Mouse (Mus musculus) myocyte (in vitro differentiated cells): ENCODE measurements around the gene Thap4. TPM values are rescaled to one million over a fixed set of nuclear protein-coding genes. Genes with fewer than 3 reads are reported as not detected.

Experiments
- H3K27me3 ChIP-seq: one replicate; pipeline ENCODE4 v1.6.1; 2011; ENCODE audit not compliant: control insufficient read depth, insufficient read depth, insufficient read length
- H3K36me3 ChIP-seq: one replicate; pipeline ENCODE4 v1.6.1; 2011; ENCODE audit not compliant: control insufficient read depth, insufficient read depth
- H3K4me2 ChIP-seq: one replicate; pipeline ENCODE4 v1.6.1; 2011; ENCODE audit warnings: low read depth, control low read depth
- H3K4me3 ChIP-seq: one replicate; pipeline ENCODE4 v1.5.1; 2011; ENCODE audit warnings: mild to moderate bottlenecking, control low read depth, moderate library complexity
- H3K79me2 ChIP-seq: one replicate; pipeline ENCODE4 v1.6.1; 2011; ENCODE audit not compliant: control insufficient read depth, insufficient read depth
- H3ac ChIP-seq: one replicate; pipeline ENCODE4 v1.6.1; 2011; ENCODE audit not compliant: control insufficient read depth, insufficient read length
- CEBPB ChIP-seq: IDR thresholded peaks from 2 replicates; pipeline ENCODE4 v1.6.1; 2011; ENCODE audit warnings: mild to moderate bottlenecking, moderate library complexity; ENCODE audit not compliant: poor library complexity, insufficient read depth, severe bottlenecking
- E2F4 ChIP-seq: IDR thresholded peaks from one replicate; pipeline ENCODE4 v1.6.1; 2011; ENCODE audit warnings: mild to moderate bottlenecking, control low read depth, moderate library complexity; ENCODE audit not compliant: insufficient read depth
- MAX ChIP-seq: IDR thresholded peaks from one replicate; pipeline ENCODE4 v1.6.1; 2011; ENCODE audit warnings: low read depth, mild to moderate bottlenecking, control low read depth
- MYOD1 ChIP-seq, 3 experiments: IDR thresholded peaks; one replicate each; pipeline ENCODE4 v1.6.1; 2011; ENCODE audit warnings: control low read depth in 2 of 3, low read depth in 2 of 3, mild to moderate bottlenecking in 2 of 3, moderate library complexity in 1 of 3; ENCODE audit not compliant: insufficient read length in 2 of 3, control insufficient read depth in 1 of 3
- MYOG ChIP-seq, 3 experiments: IDR thresholded peaks; one replicate each; pipeline ENCODE4 v1.6.1; 2011; ENCODE audit warnings: control low read depth in 2 of 3, low read depth in 2 of 3, mild to moderate bottlenecking in 2 of 3; ENCODE audit not compliant: insufficient read length in 2 of 3, control insufficient read depth in 1 of 3, insufficient read depth in 1 of 3
- POLR2A ChIP-seq: IDR thresholded peaks from one replicate; pipeline ENCODE4 v1.6.1; 2011; ENCODE audit warnings: low read depth, mild to moderate bottlenecking, control low read depth, moderate library complexity; ENCODE audit not compliant: insufficient read length
- POLR2AphosphoS2 ChIP-seq: IDR thresholded peaks from one replicate; pipeline ENCODE4 v1.6.1; 2011; ENCODE audit warnings: low read depth, control low read depth; ENCODE audit not compliant: insufficient read length
- REST ChIP-seq: IDR thresholded peaks from one replicate; pipeline ENCODE4 v1.6.1; 2011; ENCODE audit warnings: mild to moderate bottlenecking, control low read depth, moderate library complexity; ENCODE audit not compliant: insufficient read depth, insufficient read length
- SRF ChIP-seq: IDR thresholded peaks from one replicate; pipeline ENCODE4 v1.6.1; 2011; ENCODE audit warnings: low read depth; ENCODE audit not compliant: control insufficient read depth, insufficient read length
- TCF12 ChIP-seq: IDR thresholded peaks from one replicate; pipeline ENCODE4 v1.6.1; 2011; ENCODE audit warnings: mild to moderate bottlenecking, control low read depth; ENCODE audit not compliant: poor library complexity, insufficient read depth, severe bottlenecking
- TCF3 ChIP-seq: IDR thresholded peaks from one replicate; pipeline ENCODE4 v1.6.1; 2011; ENCODE audit warnings: low read depth, control low read depth; ENCODE audit not compliant: insufficient read length
- USF1 ChIP-seq: IDR thresholded peaks from one replicate; pipeline ENCODE4 v1.6.1; 2011; ENCODE audit warnings: low read depth, mild to moderate bottlenecking, control low read depth, moderate library complexity
- polyA plus RNA-seq: library from polyadenylated mRNA; unstranded; fragments of >200 nt; fragmentation: generic; extraction: Trizol; gene quantifications from one replicate; pipeline ENCODE4 v1.2.1, GENCODE M21; 2012; ENCODE audit warnings: missing spikeins

Thap4 gene
- polyA plus RNA-seq, 1 experiment: 52.9 TPM

DNA sequence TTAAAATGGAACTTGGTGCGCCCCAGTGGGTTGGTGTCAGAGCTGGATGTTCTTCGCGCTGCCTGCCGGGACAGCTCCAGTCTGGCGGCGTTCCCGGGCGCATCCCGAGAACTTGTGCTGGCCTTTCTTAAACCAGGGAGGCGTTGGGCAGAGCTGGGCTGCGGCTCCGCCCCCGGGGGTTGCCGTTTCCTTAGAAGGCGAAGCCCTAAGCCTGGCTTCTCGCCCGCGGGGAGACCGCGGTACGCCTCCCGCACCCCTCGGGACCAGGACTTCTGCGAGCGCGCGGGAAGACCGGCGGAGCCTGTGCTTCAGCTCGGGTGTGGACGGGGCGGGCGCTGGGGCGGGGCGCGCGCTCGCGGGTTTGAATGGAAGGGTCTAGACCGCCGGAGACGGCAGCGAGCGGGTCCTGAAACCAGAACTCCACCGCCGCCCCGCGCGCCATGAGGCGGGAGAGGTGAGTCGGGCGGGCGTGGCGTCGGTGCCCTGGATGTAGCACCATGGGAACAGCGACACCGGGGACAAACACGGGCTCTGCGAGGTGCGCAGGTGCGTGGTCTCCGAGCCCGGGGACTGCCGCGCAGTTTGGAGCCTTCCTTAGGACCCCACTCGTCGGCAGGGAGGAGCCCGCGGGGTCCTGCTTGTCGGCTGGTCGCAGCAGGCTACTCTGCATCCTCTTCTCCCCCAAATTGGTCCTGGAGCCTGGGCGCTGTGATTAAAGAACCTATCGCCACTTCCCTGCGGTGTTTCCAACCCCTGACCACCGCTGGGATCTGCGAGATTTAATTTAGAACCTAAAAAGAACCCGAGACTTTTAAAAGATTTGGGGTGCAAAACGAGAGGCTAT lies 69.0 kb downstream of the Thap4 start, which contains the start of gene Bok:
Gene Bok (plus strand): TSS at position 260 of the 844 bp plus-strand sequence.
- no peaks in the 10 kb centered on the region for H3K36me3 ChIP-seq
- no peaks in the 10 kb centered on the region for H3K27me3 ChIP-seq
- peak within 1 kb of the TSS; percentile 46 for H3ac ChIP-seq
- H3K4me2 ChIP-seq: peak within 1 kb of the TSS; percentile 79
- H3K4me3 ChIP-seq: peak within 1 kb of the TSS; percentile 64
- peaks cover 13% of the 10 kb centered on the region for H3K79me2 ChIP-seq
- peak; percentile 52 for TF ChIP-seq POLR2A
- no peak for TF ChIP-seq MYOG (IDR thresholded peaks at IDR 0.05; ENCODE audit: control insufficient read depth in 1 of 3, insufficient read depth in 1 of 3, insufficient read length in 2 of 3, low read depth in 2 of 3)
- peak; percentile 35 for TF ChIP-seq REST
- no peak for TF ChIP-seq CEBPB
- peak; percentile 90 for TF ChIP-seq SRF

GRCm38 (mm10) chr1:93679889-93680568 lies 74.6 kb downstream of the Thap4 start:
- peak in 1 of 3 experiments; percentile 50 for TF ChIP-seq MYOD1 (IDR thresholded peaks at IDR 0.05; ENCODE audit: control insufficient read depth in 1 of 3, insufficient read length in 2 of 3, low read depth in 2 of 3)
- no peak for TF ChIP-seq MAX
- Histone ChIP-seq H3K79me2 (no peaks in the 10 kb centered on the region), H3K4me3 (no peak overlapping the region), H3ac (no peak overlapping the region), H3K4me2 (peak overlapping the region; percentile 56), H3K36me3 (no peaks in the 10 kb centered on the region), H3K27me3 (no peaks in the 10 kb centered on the region)

DNA sequence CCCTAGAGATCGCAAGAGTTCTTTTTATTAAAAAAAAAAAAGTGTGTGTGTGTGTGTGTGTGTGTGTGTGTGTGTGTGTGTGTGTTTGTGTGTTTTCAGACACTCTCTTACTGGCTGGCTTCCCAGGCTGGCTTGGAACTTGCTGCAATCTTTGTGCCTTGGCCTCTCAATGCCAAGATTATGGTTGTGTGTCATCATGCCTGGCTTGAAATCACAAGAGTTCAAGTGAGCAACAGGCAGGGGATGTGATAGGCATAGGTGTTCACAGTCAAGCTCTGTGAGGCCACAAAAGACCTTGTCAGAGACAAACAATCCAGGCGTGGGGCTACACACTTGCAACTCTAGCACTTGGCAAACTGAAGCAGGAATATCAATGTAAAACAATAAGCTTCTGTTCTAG lies 76.3 kb downstream of the Thap4 start:
- TF ChIP-seq REST: no peak
- TF ChIP-seq POLR2AphosphoS2: no peak
- no peak for TF ChIP-seq CEBPB
- Histone ChIP-seq H3K79me2 (no peaks in the 10 kb centered on the region), H3K36me3 (no peaks in the 10 kb centered on the region), H3K4me2 (no peak overlapping the region), H3ac (no peak overlapping the region), H3K27me3 (no peaks in the 10 kb centered on the region), H3K4me3 (no peak overlapping the region)

DNA sequence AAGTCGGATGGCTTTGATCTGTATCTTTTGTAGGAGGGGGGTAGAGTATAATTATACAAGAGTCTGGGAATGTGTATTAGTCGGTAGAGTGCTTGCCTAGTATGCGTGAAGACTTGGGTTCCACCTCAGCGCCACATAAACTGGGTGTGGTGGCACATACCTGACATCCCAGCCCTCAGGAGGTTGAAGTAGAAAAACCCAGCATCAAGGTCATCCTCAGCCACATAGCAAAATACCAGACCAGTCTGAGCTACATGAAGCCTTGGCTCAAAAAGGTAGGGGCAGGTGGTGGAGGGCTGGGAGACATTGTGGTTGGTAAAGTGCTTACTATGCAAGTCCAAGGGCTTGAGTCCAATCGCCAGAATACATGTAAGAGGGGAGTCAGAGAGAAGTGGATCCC lies 82.0 kb downstream of the Thap4 start:
- no peaks in the 10 kb centered on the region for H3K27me3 ChIP-seq
- no peak overlapping the region for H3ac ChIP-seq
- TF ChIP-seq CEBPB (no peak), USF1 (no peak), REST (no peak), E2F4 (no peak), MYOD1 (IDR thresholded peaks at IDR 0.05; ENCODE audit: control insufficient read depth in 1 of 3, insufficient read length in 2 of 3, low read depth in 2 of 3) (no peak), TCF3 (no peak), MAX (no peak), MYOG (IDR thresholded peaks at IDR 0.05; ENCODE audit: control insufficient read depth in 1 of 3, insufficient read depth in 1 of 3, insufficient read length in 2 of 3, low read depth in 2 of 3) (no peak), TCF12 (no peak), POLR2A (no peak), POLR2AphosphoS2 (no peak), SRF (no peak)
- no peaks in the 10 kb centered on the region for H3K36me3 ChIP-seq
- no peak overlapping the region for H3K4me2 ChIP-seq
- H3K4me3 ChIP-seq: no peak overlapping the region
- no peaks in the 10 kb centered on the region for H3K79me2 ChIP-seq

DNA sequence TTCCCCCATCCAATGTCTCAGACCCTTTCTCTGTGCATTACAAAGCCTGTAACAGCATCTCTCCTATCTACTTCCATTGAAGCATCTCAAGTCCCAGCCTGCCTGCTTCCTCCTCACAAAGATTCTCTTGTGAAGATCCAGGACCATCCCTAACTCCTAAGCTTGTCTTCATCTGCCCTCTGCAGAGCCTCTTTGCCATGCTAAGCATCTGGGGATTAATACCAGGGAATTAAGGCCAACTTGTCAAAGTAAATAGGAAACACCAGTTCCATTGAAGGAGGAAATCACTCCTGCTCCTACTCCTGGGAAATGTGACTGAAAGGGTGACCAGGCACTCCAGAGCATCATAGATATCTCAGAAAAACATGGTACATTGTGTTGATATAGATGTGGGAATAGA lies 84.7 kb downstream of the Thap4 start:
- no peak overlapping the region for H3ac ChIP-seq
- no peak for TF ChIP-seq USF1
- no peaks in the 10 kb centered on the region for H3K27me3 ChIP-seq
- no peaks in the 10 kb centered on the region for H3K79me2 ChIP-seq
- no peak overlapping the region for H3K4me2 ChIP-seq
- H3K4me3 ChIP-seq: no peak overlapping the region
- no peaks in the 10 kb centered on the region for H3K36me3 ChIP-seq
